Mouse (Mus musculus): ENCODE measurements around the gene Nr4a3. TPM values are rescaled to one million over a fixed set of nuclear protein-coding genes. Genes with fewer than 3 reads are reported as not detected.

Nr4a3 gene
- polyA plus RNA-seq, 1 experiment from 2014 or later = 1.6 TPM

DNA sequence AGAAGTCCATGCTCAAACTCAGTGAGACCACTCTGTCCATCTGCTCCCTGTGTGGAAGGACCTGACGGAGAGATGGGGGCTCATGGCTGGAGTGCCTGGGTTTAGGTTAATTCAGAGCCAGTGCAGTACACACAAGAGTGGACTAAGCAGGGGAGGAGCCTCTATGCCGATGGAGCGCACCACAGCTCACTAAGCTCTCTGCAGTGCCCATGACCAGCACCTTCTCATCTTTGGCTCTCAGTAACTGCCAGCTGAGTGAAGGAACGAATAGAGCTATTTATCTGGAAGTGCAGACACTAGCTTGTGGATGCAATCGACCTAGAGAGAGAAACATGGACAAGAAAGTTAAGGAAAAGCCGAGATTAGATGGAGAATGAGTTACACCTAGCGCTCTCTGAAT, 24.2 kb downstream of the Nr4a3 start:
- no peaks in the 10 kb centered on the region; the same call in 1 of the 2 replicates for H3K36me3 ChIP-seq (replicated peaks; ENCODE audit: control insufficient read depth, insufficient read depth)
- no peak for DNase-seq (ENCODE audit: low spot score)
- H3K9me3 ChIP-seq (ENCODE audit: control insufficient read depth, low read length) = no peaks in the 10 kb centered on the region
- H3K9ac ChIP-seq = no peak overlapping the region
- H3K4me3 ChIP-seq (replicated peaks; ENCODE audit: low read length) = no peak overlapping the region
- H3K27me3 ChIP-seq (ENCODE audit: control insufficient read depth, insufficient read depth, low read length) = no peaks in the 10 kb centered on the region
- H3K4me1 ChIP-seq (replicated peaks; ENCODE audit: control insufficient read depth, insufficient read depth, low read length) = no peaks in the 10 kb centered on the region
- no peak for ATAC-seq (ENCODE audit: low FRiP score)
- WGBS = 90% methylated on average over 7 of the region's 7 CpGs
- H3K4me2 ChIP-seq (replicated peaks) = no peak overlapping the region
- no peak overlapping the region for H3K27ac ChIP-seq

DNA sequence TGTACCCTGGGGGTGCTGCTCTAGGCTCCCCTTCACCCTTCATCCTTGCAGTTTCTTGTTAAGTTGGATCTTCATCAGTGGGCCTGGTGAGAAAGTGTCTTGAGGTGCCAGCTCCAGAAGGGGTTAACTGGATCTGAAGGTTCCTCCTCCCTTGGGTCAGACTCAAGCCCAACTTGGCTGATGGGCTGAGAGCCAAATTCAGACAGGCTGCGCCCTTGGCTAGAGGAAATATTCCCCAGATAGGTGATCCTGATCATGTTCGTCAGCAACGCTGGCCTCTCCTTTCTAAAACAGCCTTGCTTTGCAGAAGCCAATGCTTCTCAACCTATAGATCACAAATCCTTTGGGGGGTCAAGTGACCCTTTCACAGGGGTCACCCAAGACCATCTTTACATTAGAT, 27.1 kb downstream of the Nr4a3 start:
- ATAC-seq (ENCODE audit: low FRiP score) (no peak), DNase-seq (ENCODE audit: low spot score) (no peak)
- Histone ChIP-seq H3K4me1 (replicated peaks; ENCODE audit: control insufficient read depth, insufficient read depth, low read length) (no peaks in the 10 kb centered on the region), H3K9ac (no peak overlapping the region), H3K4me3 (replicated peaks; ENCODE audit: low read length) (no peak overlapping the region), H3K27ac (no peak overlapping the region), H3K27me3 (ENCODE audit: control insufficient read depth, insufficient read depth, low read length) (no peaks in the 10 kb centered on the region), H3K36me3 (replicated peaks; ENCODE audit: control insufficient read depth, insufficient read depth) (no peaks in the 10 kb centered on the region; the same call in 1 of the 2 replicates), H3K4me2 (replicated peaks) (no peak overlapping the region), H3K9me3 (ENCODE audit: control insufficient read depth, low read length) (no peaks in the 10 kb centered on the region)
- 86% methylated on average over 3 of the region's 3 CpGs for whole genome bisulfite sequencing

- no peak overlapping the region for H3K4me2 ChIP-seq (replicated peaks)
- H3K27ac ChIP-seq = no peak overlapping the region
- H3K9me3 ChIP-seq (ENCODE audit: control insufficient read depth, low read length) = no peaks in the 10 kb centered on the region
- H3K27me3 ChIP-seq (ENCODE audit: control insufficient read depth, insufficient read depth, low read length) = no peaks in the 10 kb centered on the region
- no peak for ATAC-seq (ENCODE audit: low FRiP score)
- H3K9ac ChIP-seq = no peak overlapping the region
- no peaks in the 10 kb centered on the region; the same call in 1 of the 2 replicates for H3K36me3 ChIP-seq (replicated peaks; ENCODE audit: control insufficient read depth, insufficient read depth)
- 93% methylated on average over 6 of the region's 6 CpGs for WGBS
- DNase-seq (ENCODE audit: low spot score) = no peak
- no peak overlapping the region for H3K4me3 ChIP-seq (replicated peaks; ENCODE audit: low read length)
- no peaks in the 10 kb centered on the region for H3K4me1 ChIP-seq (replicated peaks; ENCODE audit: control insufficient read depth, insufficient read depth, low read length)
Observed at GRCm38 (mm10) chr4:48073325-48073724, 28.4 kb downstream of the Nr4a3 start.

DNA sequence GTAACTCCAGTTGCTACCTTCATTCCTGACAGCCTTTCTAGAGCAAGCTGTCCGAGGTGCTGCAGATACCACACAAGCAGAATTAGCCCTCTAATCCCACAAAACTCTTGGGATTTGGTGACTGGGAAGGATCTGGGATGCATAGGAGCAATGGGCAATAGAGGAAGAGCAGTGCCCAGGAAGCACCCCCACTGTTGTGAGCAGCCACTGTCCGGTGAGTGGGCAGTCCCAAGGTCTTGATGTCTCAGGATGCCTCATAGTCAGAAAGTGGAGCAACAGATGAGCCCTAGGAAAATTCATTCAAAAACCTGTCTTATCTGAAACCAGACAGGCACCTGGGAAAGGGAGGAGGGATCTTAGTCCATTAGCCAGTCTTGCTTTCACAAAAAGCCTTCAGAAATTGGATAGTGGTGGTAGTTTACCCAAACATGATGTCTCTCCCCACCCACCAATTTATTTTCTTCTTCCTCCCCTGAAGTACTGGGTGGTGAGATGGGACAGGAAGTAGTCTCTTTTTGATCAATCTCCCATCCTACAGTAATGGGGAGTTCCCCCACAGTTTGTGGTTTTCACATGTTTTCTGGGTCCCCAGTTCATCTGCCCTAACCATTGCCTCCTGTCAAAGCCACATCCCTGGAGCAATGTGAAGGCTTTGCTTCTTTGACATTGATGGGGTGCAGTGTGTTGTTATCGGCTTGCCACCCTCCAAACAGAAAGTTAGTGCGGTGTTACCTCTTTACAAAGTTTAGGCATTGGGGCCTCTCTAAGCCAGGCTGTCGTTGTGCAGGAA, 29.7 kb downstream of the Nr4a3 start:
- Histone ChIP-seq H3K27me3 (ENCODE audit: control insufficient read depth, insufficient read depth, low read length) (no peaks in the 10 kb centered on the region), H3K9ac (no peak overlapping the region), H3K4me3 (replicated peaks; ENCODE audit: low read length) (no peak overlapping the region), H3K36me3 (replicated peaks; ENCODE audit: control insufficient read depth, insufficient read depth) (no peaks in the 10 kb centered on the region), H3K27ac (no peak overlapping the region), H3K4me1 (replicated peaks; ENCODE audit: control insufficient read depth, insufficient read depth, low read length) (no peaks in the 10 kb centered on the region), H3K9me3 (ENCODE audit: control insufficient read depth, low read length) (no peaks in the 10 kb centered on the region), H3K4me2 (replicated peaks) (no peak overlapping the region)
- WGBS = 94% methylated on average over 5 of the region's 5 CpGs
- DNase-seq (ENCODE audit: low spot score) (no peak), ATAC-seq (ENCODE audit: low FRiP score) (no peak)

DNA sequence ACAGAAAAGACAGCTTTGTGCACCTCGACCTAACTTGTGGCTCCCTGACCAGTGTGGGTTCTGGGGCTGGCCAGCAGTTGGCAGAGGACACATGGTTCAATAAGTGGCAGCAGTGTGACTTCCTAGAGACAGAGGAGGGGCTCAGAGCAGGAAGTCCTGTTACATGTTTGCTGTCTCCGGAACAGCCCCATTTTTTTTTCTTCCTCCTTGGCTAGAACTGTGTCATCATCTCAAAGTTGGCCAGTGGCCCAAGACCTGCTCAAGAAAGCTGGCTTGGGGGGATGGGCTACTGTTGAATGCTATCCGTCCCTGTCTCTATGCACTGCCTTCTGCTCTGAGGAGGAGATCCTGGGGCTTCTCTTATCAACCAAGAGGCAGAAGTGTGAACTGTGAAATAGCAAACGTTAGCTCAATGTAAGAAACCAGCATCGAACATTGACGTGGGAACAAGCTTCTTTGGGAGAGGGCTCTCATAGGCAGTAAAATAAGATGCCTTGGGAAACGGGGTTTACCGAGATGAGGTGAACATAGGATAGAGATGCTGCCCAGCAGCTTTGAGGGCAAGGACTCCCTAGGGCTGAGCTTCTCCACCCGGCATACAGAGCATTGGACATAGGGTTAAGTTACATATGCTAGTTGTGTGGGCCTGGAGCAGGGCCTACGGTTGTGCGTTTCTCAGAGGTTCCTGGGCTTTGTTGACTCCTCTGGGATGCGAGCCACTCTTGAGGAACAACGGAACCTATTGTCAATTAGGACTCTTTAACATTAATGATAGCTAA, 31.9 kb downstream of the Nr4a3 start:
- no peaks in the 10 kb centered on the region for H3K27me3 ChIP-seq (ENCODE audit: control insufficient read depth, insufficient read depth, low read length)
- H3K4me1 ChIP-seq (replicated peaks; ENCODE audit: control insufficient read depth, insufficient read depth, low read length) = no peaks in the 10 kb centered on the region
- no peaks in the 10 kb centered on the region for H3K9me3 ChIP-seq (ENCODE audit: control insufficient read depth, low read length)
- DNase-seq (ENCODE audit: low spot score) = no peak
- H3K36me3 ChIP-seq (replicated peaks; ENCODE audit: control insufficient read depth, insufficient read depth) = no peaks in the 10 kb centered on the region
- 79% methylated on average over 13 of the region's 13 CpGs for WGBS
- H3K4me3 ChIP-seq (replicated peaks; ENCODE audit: low read length) = no peak overlapping the region
- H3K27ac ChIP-seq = no peak overlapping the region
- no peak overlapping the region for H3K9ac ChIP-seq
- no peak overlapping the region for H3K4me2 ChIP-seq (replicated peaks)
- ATAC-seq (ENCODE audit: low FRiP score) = no peak

DNA sequence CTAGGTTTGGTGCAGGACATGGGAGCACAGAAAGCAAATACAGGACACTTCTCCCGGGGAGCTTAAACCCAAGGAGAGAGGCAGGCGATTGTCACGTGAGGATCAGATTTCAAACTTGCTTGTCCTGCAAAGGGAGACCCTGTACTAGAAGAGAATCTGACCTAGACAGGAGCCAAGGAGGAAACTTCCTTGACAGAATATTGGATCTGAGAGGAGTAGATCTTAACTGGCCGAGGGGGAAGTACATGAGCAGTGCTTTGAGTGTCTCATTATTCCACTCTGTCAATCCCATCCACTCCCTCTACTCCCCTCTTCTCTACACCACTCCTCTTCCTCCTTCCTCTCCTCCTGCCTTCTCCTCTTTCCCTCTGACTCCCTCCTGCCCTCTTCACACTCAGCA, 33.3 kb downstream of the Nr4a3 start:
- no peaks in the 10 kb centered on the region for H3K9me3 ChIP-seq (ENCODE audit: control insufficient read depth, low read length)
- H3K4me2 ChIP-seq (replicated peaks) = no peak overlapping the region
- H3K36me3 ChIP-seq (replicated peaks; ENCODE audit: control insufficient read depth, insufficient read depth) = no peaks in the 10 kb centered on the region
- no peak overlapping the region for H3K9ac ChIP-seq
- DNase-seq (ENCODE audit: low spot score) (no peak), ATAC-seq (ENCODE audit: low FRiP score) (no peak)
- no peak overlapping the region for H3K4me3 ChIP-seq (replicated peaks; ENCODE audit: low read length)
- no peaks in the 10 kb centered on the region for H3K4me1 ChIP-seq (replicated peaks; ENCODE audit: control insufficient read depth, insufficient read depth, low read length)
- 34% methylated on average over 4 of the region's 4 CpGs for WGBS
- H3K27ac ChIP-seq = no peak overlapping the region
- H3K27me3 ChIP-seq (ENCODE audit: control insufficient read depth, insufficient read depth, low read length) = no peaks in the 10 kb centered on the region

DNA sequence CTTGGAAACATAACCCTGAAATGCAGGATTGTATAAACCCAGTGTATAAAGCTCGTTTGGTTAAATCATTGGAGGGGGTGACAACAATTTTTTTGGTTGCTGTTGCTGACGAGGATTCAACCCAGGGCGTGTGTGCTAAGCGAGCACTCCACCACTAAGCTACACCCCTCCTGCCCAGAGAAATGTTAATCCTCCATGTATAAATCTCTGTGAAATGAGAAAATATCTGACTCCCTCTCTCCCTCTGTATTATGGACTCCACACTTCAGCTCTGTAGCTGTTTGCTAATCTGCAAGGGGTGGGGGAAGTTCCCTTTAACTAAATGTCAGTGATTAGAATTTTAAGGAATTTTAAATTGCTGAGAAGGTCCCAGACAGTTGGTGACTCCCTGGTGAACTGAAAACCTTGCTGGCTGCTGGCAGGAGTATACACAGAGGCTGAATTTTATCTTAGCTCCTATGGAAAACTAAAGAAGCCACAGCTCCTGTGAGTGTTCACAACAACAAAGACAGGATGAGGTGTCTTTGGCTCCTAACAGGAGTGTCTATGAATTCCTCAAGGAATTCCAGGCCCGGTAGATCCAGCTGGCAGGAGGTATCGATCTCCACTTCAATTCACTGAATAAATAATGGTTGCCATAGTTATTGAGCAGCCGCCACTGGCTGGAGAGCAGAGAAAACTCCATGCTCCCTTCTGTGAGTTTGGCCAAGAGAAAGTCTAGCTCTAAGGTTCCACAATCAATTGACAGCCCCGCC, 34.5 kb downstream of the Nr4a3 start:
- no peak overlapping the region for H3K27ac ChIP-seq
- WGBS = 53% methylated on average over 8 of the region's 8 CpGs
- no peak for DNase-seq (ENCODE audit: low spot score)
- no peak overlapping the region for H3K4me3 ChIP-seq (replicated peaks; ENCODE audit: low read length)
- ATAC-seq (ENCODE audit: low FRiP score) = no peak
- H3K36me3 ChIP-seq (replicated peaks; ENCODE audit: control insufficient read depth, insufficient read depth) = no peaks in the 10 kb centered on the region
- H3K27me3 ChIP-seq (ENCODE audit: control insufficient read depth, insufficient read depth, low read length) = no peaks in the 10 kb centered on the region
- H3K9ac ChIP-seq = no peak overlapping the region
- no peak overlapping the region for H3K4me2 ChIP-seq (replicated peaks)
- no peaks in the 10 kb centered on the region for H3K9me3 ChIP-seq (ENCODE audit: control insufficient read depth, low read length)
- no peaks in the 10 kb centered on the region for H3K4me1 ChIP-seq (replicated peaks; ENCODE audit: control insufficient read depth, insufficient read depth, low read length)

DNA sequence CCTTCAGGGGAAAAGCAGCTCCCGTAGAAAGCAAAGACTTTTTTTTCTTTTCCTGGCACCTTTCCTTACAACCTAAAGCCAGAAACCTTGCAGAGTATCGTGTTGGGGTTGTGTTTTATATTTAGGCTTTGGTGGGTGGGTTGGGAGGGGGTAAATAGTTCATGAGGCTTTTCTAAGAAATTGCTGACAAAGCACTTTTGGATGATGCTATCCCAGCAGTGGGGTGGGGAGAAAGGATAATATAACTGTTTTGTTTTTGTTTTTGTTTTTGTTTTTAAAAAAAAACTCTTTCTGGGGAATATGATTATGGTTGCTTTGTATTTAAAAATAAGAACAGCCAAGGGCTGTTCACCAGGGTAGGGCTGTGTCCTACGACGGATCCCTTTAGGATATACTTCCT, 38.5 kb downstream of the Nr4a3 start:
- DNase-seq (ENCODE audit: low spot score) (no peak), ATAC-seq (ENCODE audit: low FRiP score) (no peak)
- Histone ChIP-seq H3K9ac (no peak overlapping the region), H3K36me3 (replicated peaks; ENCODE audit: control insufficient read depth, insufficient read depth) (no peaks in the 10 kb centered on the region), H3K4me2 (replicated peaks) (no peak overlapping the region), H3K9me3 (ENCODE audit: control insufficient read depth, low read length) (no peaks in the 10 kb centered on the region), H3K27ac (no peak overlapping the region), H3K4me3 (replicated peaks; ENCODE audit: low read length) (no peak overlapping the region), H3K4me1 (replicated peaks; ENCODE audit: control insufficient read depth, insufficient read depth, low read length) (no peaks in the 10 kb centered on the region), H3K27me3 (ENCODE audit: control insufficient read depth, insufficient read depth, low read length) (no peaks in the 10 kb centered on the region)
- WGBS = 84% methylated on average over 4 of the region's 4 CpGs

GRCm38 (mm10) chr4:48086609-48087008, 41.7 kb downstream of the Nr4a3 start:
- ATAC-seq (ENCODE audit: low FRiP score) = no peak
- no peak overlapping the region for H3K4me3 ChIP-seq (replicated peaks; ENCODE audit: low read length)
- no peak overlapping the region for H3K4me2 ChIP-seq (replicated peaks)
- H3K4me1 ChIP-seq (replicated peaks; ENCODE audit: control insufficient read depth, insufficient read depth, low read length) = no peaks in the 10 kb centered on the region
- H3K9ac ChIP-seq = no peak overlapping the region
- H3K36me3 ChIP-seq (replicated peaks; ENCODE audit: control insufficient read depth, insufficient read depth) = no peaks in the 10 kb centered on the region
- WGBS = 53% methylated on average over 6 of the region's 6 CpGs
- no peaks in the 10 kb centered on the region for H3K9me3 ChIP-seq (ENCODE audit: control insufficient read depth, low read length)
- no peak for DNase-seq (ENCODE audit: low spot score)
- no peak overlapping the region for H3K27ac ChIP-seq
- H3K27me3 ChIP-seq (ENCODE audit: control insufficient read depth, insufficient read depth, low read length) = no peaks in the 10 kb centered on the region

Measured in hindbrain, embryonic 14.5 days (tissue).